Mouse (Mus musculus): ENCODE measurements around the gene Hsd17b2. TPM values are rescaled to one million over a fixed set of nuclear protein-coding genes. Genes with fewer than 3 reads are reported as not detected.

Hsd17b2 gene
- polyA plus RNA-seq, 1 experiment from 2014 or later = 0.17 TPM

- Histone ChIP-seq H3K9ac (ENCODE audit: low read length) (no peak overlapping the region), H3K4me3 (ENCODE audit: low read length) (no peak overlapping the region), H3K4me2 (ENCODE audit: low read depth, low read length) (no peak overlapping the region), H3K36me3 (ENCODE audit: control insufficient read depth, insufficient read depth) (no peaks in the 10 kb centered on the region), H3K9me3 (replicated peaks; ENCODE audit: control insufficient read depth, low read length) (no peaks in the 10 kb centered on the region), H3K4me1 (ENCODE audit: control insufficient read depth, insufficient read depth, low read length) (no peaks in the 10 kb centered on the region; the same call in 1 of the 2 replicates), H3K27me3 (ENCODE audit: control insufficient read depth, insufficient read depth, low read length) (no peaks in the 10 kb centered on the region), H3K27ac (ENCODE audit: low read length) (no peak overlapping the region)
- WGBS = 60% methylated on average over 9 of the region's 9 CpGs
- ATAC-seq (replicated peaks; ENCODE audit: extremely low read depth, insufficient read depth, low FRiP score) = no peak
Observed at GRCm38 (mm10) chr8:117676460-117676859, 25.2 kb upstream of the Hsd17b2 start.

GRCm38 (mm10) chr8:117677011-117677410 lies 24.7 kb upstream of the Hsd17b2 start:
- 65% methylated on average over 8 of the region's 8 CpGs for WGBS
- no peak overlapping the region for H3K9ac ChIP-seq (ENCODE audit: low read length)

GRCm38 (mm10) chr8:117678650-117679049 lies 23.1 kb upstream of the Hsd17b2 start:
- WGBS = 76% methylated on average over 4 of the region's 4 CpGs
- H3K4me3 ChIP-seq (ENCODE audit: low read length) = no peak overlapping the region

More at GRCm38 (mm10) chr8:117677011-117677410, 24.7 kb upstream of the Hsd17b2 start:
- no peaks in the 10 kb centered on the region for H3K27me3 ChIP-seq (ENCODE audit: control insufficient read depth, insufficient read depth, low read length)
- no peaks in the 10 kb centered on the region for H3K9me3 ChIP-seq (replicated peaks; ENCODE audit: control insufficient read depth, low read length)
- no peak overlapping the region for H3K4me3 ChIP-seq (ENCODE audit: low read length)
- no peaks in the 10 kb centered on the region; the same call in 1 of the 2 replicates for H3K4me1 ChIP-seq (ENCODE audit: control insufficient read depth, insufficient read depth, low read length)
- H3K36me3 ChIP-seq (ENCODE audit: control insufficient read depth, insufficient read depth) = no peaks in the 10 kb centered on the region
- no peak overlapping the region for H3K27ac ChIP-seq (ENCODE audit: low read length)
- ATAC-seq (replicated peaks; ENCODE audit: extremely low read depth, insufficient read depth, low FRiP score) = no peak
- no peak overlapping the region for H3K4me2 ChIP-seq (ENCODE audit: low read depth, low read length)

GRCm38 (mm10) chr8:117683925-117684472 lies 17.7 kb upstream of the Hsd17b2 start:
- no peak for ATAC-seq (replicated peaks; ENCODE audit: extremely low read depth, insufficient read depth, low FRiP score)
- WGBS = 72% methylated on average over 10 of the region's 10 CpGs

More at GRCm38 (mm10) chr8:117678650-117679049, 23.1 kb upstream of the Hsd17b2 start:
- Histone ChIP-seq H3K4me2 (ENCODE audit: low read depth, low read length) (no peak overlapping the region), H3K36me3 (ENCODE audit: control insufficient read depth, insufficient read depth) (no peaks in the 10 kb centered on the region), H3K9ac (ENCODE audit: low read length) (no peak overlapping the region), H3K27ac (ENCODE audit: low read length) (no peak overlapping the region), H3K9me3 (replicated peaks; ENCODE audit: control insufficient read depth, low read length) (no peaks in the 10 kb centered on the region), H3K27me3 (ENCODE audit: control insufficient read depth, insufficient read depth, low read length) (no peaks in the 10 kb centered on the region), H3K4me1 (ENCODE audit: control insufficient read depth, insufficient read depth, low read length) (no peaks in the 10 kb centered on the region; the same call in 1 of the 2 replicates)
- ATAC-seq (replicated peaks; ENCODE audit: extremely low read depth, insufficient read depth, low FRiP score) = no peak

GRCm38 (mm10) chr8:117684504-117684903 lies 17.2 kb upstream of the Hsd17b2 start:
- Histone ChIP-seq H3K9ac (ENCODE audit: low read length) (no peak overlapping the region), H3K4me1 (ENCODE audit: control insufficient read depth, insufficient read depth, low read length) (no peaks in the 10 kb centered on the region), H3K36me3 (ENCODE audit: control insufficient read depth, insufficient read depth) (no peaks in the 10 kb centered on the region), H3K27ac (ENCODE audit: low read length) (no peak overlapping the region), H3K27me3 (ENCODE audit: control insufficient read depth, insufficient read depth, low read length) (no peaks in the 10 kb centered on the region), H3K9me3 (replicated peaks; ENCODE audit: control insufficient read depth, low read length) (no peaks in the 10 kb centered on the region), H3K4me3 (ENCODE audit: low read length) (no peak overlapping the region), H3K4me2 (ENCODE audit: low read depth, low read length) (no peak overlapping the region)
- ATAC-seq (replicated peaks; ENCODE audit: extremely low read depth, insufficient read depth, low FRiP score) = no peak
- WGBS = 61% methylated on average over 11 of the region's 11 CpGs

More at GRCm38 (mm10) chr8:117683925-117684472, 17.7 kb upstream of the Hsd17b2 start:
- Histone ChIP-seq H3K9me3 (replicated peaks; ENCODE audit: control insufficient read depth, low read length) (no peaks in the 10 kb centered on the region), H3K27ac (ENCODE audit: low read length) (no peak overlapping the region), H3K9ac (ENCODE audit: low read length) (no peak overlapping the region), H3K27me3 (ENCODE audit: control insufficient read depth, insufficient read depth, low read length) (no peaks in the 10 kb centered on the region), H3K4me2 (ENCODE audit: low read depth, low read length) (no peak overlapping the region), H3K36me3 (ENCODE audit: control insufficient read depth, insufficient read depth) (no peaks in the 10 kb centered on the region), H3K4me1 (ENCODE audit: control insufficient read depth, insufficient read depth, low read length) (no peaks in the 10 kb centered on the region), H3K4me3 (ENCODE audit: low read length) (no peak overlapping the region)

GRCm38 (mm10) chr8:117687890-117688289 lies 13.8 kb upstream of the Hsd17b2 start:
- Histone ChIP-seq H3K9me3 (replicated peaks; ENCODE audit: control insufficient read depth, low read length) (no peaks in the 10 kb centered on the region), H3K9ac (ENCODE audit: low read length) (no peak overlapping the region), H3K4me2 (ENCODE audit: low read depth, low read length) (no peak overlapping the region), H3K27me3 (ENCODE audit: control insufficient read depth, insufficient read depth, low read length) (no peaks in the 10 kb centered on the region), H3K4me3 (ENCODE audit: low read length) (no peak overlapping the region), H3K27ac (ENCODE audit: low read length) (no peak overlapping the region), H3K4me1 (ENCODE audit: control insufficient read depth, insufficient read depth, low read length) (no peaks in the 10 kb centered on the region), H3K36me3 (ENCODE audit: control insufficient read depth, insufficient read depth) (no peaks in the 10 kb centered on the region)
- no peak for ATAC-seq (replicated peaks; ENCODE audit: extremely low read depth, insufficient read depth, low FRiP score)
- WGBS = 65% methylated on average over 7 of the region's 7 CpGs

GRCm38 (mm10) chr8:117692131-117692530 lies 9.6 kb upstream of the Hsd17b2 start:
- ATAC-seq (replicated peaks; ENCODE audit: extremely low read depth, insufficient read depth, low FRiP score) = no peak
- no peaks in the 10 kb centered on the region for H3K4me1 ChIP-seq (ENCODE audit: control insufficient read depth, insufficient read depth, low read length)
- WGBS = 73% methylated on average over 4 of the region's 4 CpGs

GRCm38 (mm10) chr8:117695636-117696035 lies 6.1 kb upstream of the Hsd17b2 start:
- 79% methylated on average over 1 of the region's 1 CpGs for WGBS
- no peak for ATAC-seq (replicated peaks; ENCODE audit: extremely low read depth, insufficient read depth, low FRiP score)
- H3K9ac ChIP-seq (ENCODE audit: low read length) = no peak overlapping the region
- no peak overlapping the region for H3K4me2 ChIP-seq (ENCODE audit: low read depth, low read length)
- H3K4me1 ChIP-seq (ENCODE audit: control insufficient read depth, insufficient read depth, low read length) = no peaks in the 10 kb centered on the region
- H3K27me3 ChIP-seq (ENCODE audit: control insufficient read depth, insufficient read depth, low read length) = no peaks in the 10 kb centered on the region
- no peaks in the 10 kb centered on the region for H3K36me3 ChIP-seq (ENCODE audit: control insufficient read depth, insufficient read depth)
- H3K27ac ChIP-seq (ENCODE audit: low read length) = no peak overlapping the region
- H3K9me3 ChIP-seq (replicated peaks; ENCODE audit: control insufficient read depth, low read length) = no peaks in the 10 kb centered on the region
- no peak overlapping the region for H3K4me3 ChIP-seq (ENCODE audit: low read length)

More at GRCm38 (mm10) chr8:117692131-117692530, 9.6 kb upstream of the Hsd17b2 start:
- no peak overlapping the region for H3K4me3 ChIP-seq (ENCODE audit: low read length)
- H3K27me3 ChIP-seq (ENCODE audit: control insufficient read depth, insufficient read depth, low read length) = no peaks in the 10 kb centered on the region
- no peak overlapping the region for H3K4me2 ChIP-seq (ENCODE audit: low read depth, low read length)
- no peaks in the 10 kb centered on the region for H3K36me3 ChIP-seq (ENCODE audit: control insufficient read depth, insufficient read depth)
- H3K9ac ChIP-seq (ENCODE audit: low read length) = no peak overlapping the region
- no peaks in the 10 kb centered on the region for H3K9me3 ChIP-seq (replicated peaks; ENCODE audit: control insufficient read depth, low read length)
- H3K27ac ChIP-seq (ENCODE audit: low read length) = no peak overlapping the region

GRCm38 (mm10) chr8:117697248-117697647 lies 4.5 kb upstream of the Hsd17b2 start:
- Histone ChIP-seq H3K27me3 (ENCODE audit: control insufficient read depth, insufficient read depth, low read length) (no peaks in the 10 kb centered on the region), H3K4me1 (ENCODE audit: control insufficient read depth, insufficient read depth, low read length) (no peaks in the 10 kb centered on the region), H3K4me3 (ENCODE audit: low read length) (no peak overlapping the region), H3K9ac (ENCODE audit: low read length) (no peak overlapping the region), H3K27ac (ENCODE audit: low read length) (no peak overlapping the region), H3K36me3 (ENCODE audit: control insufficient read depth, insufficient read depth) (no peaks in the 10 kb centered on the region), H3K4me2 (ENCODE audit: low read depth, low read length) (no peak overlapping the region), H3K9me3 (replicated peaks; ENCODE audit: control insufficient read depth, low read length) (no peaks in the 10 kb centered on the region)
- WGBS = 29% methylated on average over 5 of the region's 5 CpGs
- no peak for ATAC-seq (replicated peaks; ENCODE audit: extremely low read depth, insufficient read depth, low FRiP score)
